Mouse (Mus musculus) liver, embryonic 14.5 days (tissue): ENCODE data around the gene Ptpn14.

Experiments used
- CTCF ChIP-seq: IDR thresholded peaks from 2 replicates; pipeline ENCODE4 v1.5.1; 2016; ENCODE audit warnings: antibody characterized with exemption, low read depth, control low read depth
- EP300 ChIP-seq: IDR thresholded peaks from 2 replicates; pipeline ENCODE4 v1.6.1; 2016; ENCODE audit warnings: antibody characterized with exemption, low read depth

DNA sequence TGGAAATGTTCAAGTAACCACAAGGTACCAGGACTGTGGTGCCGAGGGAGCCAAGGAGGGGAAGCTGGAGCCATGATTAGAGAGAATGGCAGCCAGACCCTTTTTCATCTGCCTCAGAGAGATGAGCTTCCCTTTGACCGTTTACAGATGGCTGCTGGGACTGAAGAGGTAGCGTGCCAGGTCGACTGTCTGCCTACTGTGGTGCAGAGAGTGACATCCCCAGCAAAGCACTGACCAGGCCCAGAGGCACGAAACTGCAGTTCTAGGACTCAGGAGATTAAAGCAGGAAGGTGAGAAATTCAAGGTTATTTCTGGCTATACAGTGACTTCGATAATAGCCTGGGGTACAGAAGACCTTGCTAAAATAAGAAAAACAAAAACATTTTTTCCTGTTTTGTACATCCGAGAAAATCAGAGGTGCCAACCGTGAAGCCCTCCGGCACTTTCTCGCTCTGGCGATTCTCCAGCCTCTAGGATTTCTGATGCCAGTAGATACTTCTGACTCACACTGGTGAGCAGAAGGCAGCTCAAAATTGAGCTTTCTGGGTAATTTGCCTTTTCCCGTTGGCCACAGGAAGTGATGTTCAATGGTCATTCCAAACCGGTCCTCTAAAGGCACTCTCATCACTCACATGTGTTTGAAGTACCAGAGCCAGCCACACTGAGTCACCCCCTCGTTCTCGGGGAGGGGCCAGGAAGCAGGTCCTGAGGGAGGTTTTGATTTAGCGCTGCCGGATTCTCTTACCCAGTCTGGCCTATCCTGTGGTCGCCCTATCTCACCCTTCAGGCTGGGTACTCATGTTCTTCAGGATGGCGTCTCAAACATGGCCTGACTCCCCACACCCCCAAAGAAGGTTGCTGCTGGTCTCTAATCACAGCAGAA, 11.9 kb upstream of the Ptpn14 start:
- TF ChIP-seq CTCF, result no peak
- no peak for TF ChIP-seq EP300
